Mouse (Mus musculus) spleen, adult 2 months (tissue): ENCODE data around the gene Slc6a20a. TPM values are rescaled to one million over a fixed set of nuclear protein-coding genes. Genes with fewer than 3 reads are reported as not detected.
"Not testable (repeated sequence)": the region's sequence is repeated elsewhere in the genome, so short reads cannot be mapped to it uniquely, and the experiment has no call there.

ENCODE experiments used
- DNase-seq, 2 experiments: peaks; one replicate each; pipeline versions ENCODE4 v3.0.0 to v3.0.0-alpha.2; 2012 to 2021; ENCODE audit warnings: low spot score in 2 of 2, low read depth in 1 of 2
- H3K27ac ChIP-seq: fragments of 200-500 bp; 2 replicates; pipeline ENCODE4 v1.5.1; 2012; ENCODE audit warnings: low read length, inconsistent platforms; ENCODE audit not compliant: insufficient read depth
- H3K27me3 ChIP-seq: fragments of 200-500 bp; 2 replicates; pipeline ENCODE4 v1.6.1; 2012; ENCODE audit warnings: mild to moderate bottlenecking, moderate library complexity, low read length, inconsistent platforms; ENCODE audit not compliant: control insufficient read depth, insufficient read depth
- H3K36me3 ChIP-seq: fragments of 200-500 bp; 2 replicates; pipeline ENCODE4 v1.6.1; 2012; ENCODE audit warnings: mild to moderate bottlenecking, low read length, inconsistent platforms; ENCODE audit not compliant: control insufficient read depth, insufficient read depth
- H3K4me1 ChIP-seq: fragments of 200-500 bp; 2 replicates; pipeline ENCODE4 v1.6.1; 2011; ENCODE audit warnings: inconsistent platforms; ENCODE audit not compliant: control insufficient read depth, insufficient read depth, insufficient read length
- H3K4me3 ChIP-seq: fragments of 200-500 bp; 2 replicates; pipeline ENCODE4 v1.5.1; 2011; ENCODE audit warnings: mild to moderate bottlenecking, inconsistent platforms; ENCODE audit not compliant: insufficient read depth, insufficient read length; ENCODE audit errors: extremely low read depth
- CTCF ChIP-seq: fragments of 200-500 bp; IDR thresholded peaks from 2 replicates; pipeline ENCODE4 v1.5.1; 2011; ENCODE audit warnings: mild to moderate bottlenecking, inconsistent platforms; ENCODE audit not compliant: insufficient read depth, insufficient read length, insufficient replicate concordance; ENCODE audit errors: extremely low read depth
- POLR2A ChIP-seq: fragments of 200-500 bp; IDR thresholded peaks from 2 replicates; pipeline ENCODE4 v1.6.1; 2011; ENCODE audit warnings: low read depth, low read length, inconsistent platforms
- WGBS: fragments of 180-500 bp; shearing (Covaris S2); methylation state at CpG from one replicate; pipeline ENCODE4 v1.1.7; 2018; 5-methylcytosine and 5-hydroxymethylcytosine counted together
- polyA plus RNA-seq: library from polyadenylated mRNA; depleted of rRNA; stranded (reverse); fragments of >200 nt; gene quantifications from 2 replicates; pipeline ENCODE4 v1.2.3, GENCODE M21; 2012

The Slc6a20a gene
- polyA plus RNA-seq, 1 experiment: 5.8 TPM

GRCm38 (mm10) chr9:123701822-123702221 lies 23.1 kb upstream of the Slc6a20a start:
- H3K27ac ChIP-seq: no peak overlapping the region
- no peaks in the 10 kb centered on the region for H3K27me3 ChIP-seq
- no peak for TF ChIP-seq POLR2A
- no peaks in the 10 kb centered on the region for H3K4me1 ChIP-seq
- 81% methylated on average over 5 of the region's 5 CpGs for WGBS
- peaks cover 5% of the 10 kb centered on the region; the same call in 1 of the 2 replicates for H3K36me3 ChIP-seq
- H3K4me3 ChIP-seq: no peak overlapping the region
- DNase-seq: no peak

- no peak for TF ChIP-seq POLR2A
- TF ChIP-seq CTCF: no peak
- Histone ChIP-seq H3K4me1 (no peaks in the 10 kb centered on the region), H3K4me3 (no peak overlapping the region), H3K27me3 (no peaks in the 10 kb centered on the region), H3K27ac (no peak overlapping the region), H3K36me3 (peaks cover 1% of the 10 kb centered on the region; the same call in 1 of the 2 replicates)
- no peak for DNase-seq
- 89% methylated on average over 3 of the region's 3 CpGs for WGBS
Measured at GRCm38 (mm10) chr9:123695634-123696302, 17.1 kb upstream of the Slc6a20a start.

- WGBS: 89% methylated on average over 1 of the region's 1 CpGs
- no peaks in the 10 kb centered on the region for H3K27me3 ChIP-seq
- H3K36me3 ChIP-seq: peaks cover 1% of the 10 kb centered on the region; the same call in 1 of the 2 replicates
- no peak for TF ChIP-seq POLR2A
- TF ChIP-seq CTCF: no peak
- DNase-seq: no peak
- no peak overlapping the region for H3K4me3 ChIP-seq
- no peaks in the 10 kb centered on the region for H3K4me1 ChIP-seq
- H3K27ac ChIP-seq: no peak overlapping the region
Measured at GRCm38 (mm10) chr9:123688227-123688626, 9.5 kb upstream of the Slc6a20a start.

GRCm38 (mm10) chr9:123686206-123686605 lies 7.5 kb upstream of the Slc6a20a start:
- TF ChIP-seq POLR2A (no peak), CTCF (no peak)
- no peaks in the 10 kb centered on the region for H3K4me1 ChIP-seq
- H3K27ac ChIP-seq: no peak overlapping the region
- H3K4me3 ChIP-seq: no peak overlapping the region
- DNase-seq: no peak
- 81% methylated on average over 5 of the region's 5 CpGs for WGBS
- no peaks in the 10 kb centered on the region for H3K27me3 ChIP-seq
- H3K36me3 ChIP-seq: peaks cover under 1% of the 10 kb centered on the region; the same call in 1 of the 2 replicates

- H3K4me3 ChIP-seq: no peak overlapping the region
- no peaks in the 10 kb centered on the region for H3K36me3 ChIP-seq
- TF ChIP-seq CTCF (no peak), POLR2A (no peak)
- no peak overlapping the region for H3K27ac ChIP-seq
- H3K27me3 ChIP-seq: peaks cover 2% of the 10 kb centered on the region; the same call in 1 of the 2 replicates
- WGBS: 16% methylated on average over 3 of the region's 3 CpGs
- no peak for DNase-seq
- peaks cover 3% of the 10 kb centered on the region; the same call in 1 of the 2 replicates for H3K4me1 ChIP-seq
Measured at GRCm38 (mm10) chr9:123683704-123684103, 5.0 kb upstream of the Slc6a20a start.

- Histone ChIP-seq H3K27me3 (peaks cover 12% of the 10 kb centered on the region), H3K36me3 (no peaks in the 10 kb centered on the region)
- WGBS: 56% methylated on average over 2 of the region's 2 CpGs
Measured at GRCm38 (mm10) chr9:123679198-123679597, 513 bp upstream of the Slc6a20a start.

GRCm38 (mm10) chr9:123665645-123666044 lies 13.0 kb downstream of the Slc6a20a start:
- no peaks in the 10 kb centered on the region for H3K36me3 ChIP-seq
- no peaks in the 10 kb centered on the region for H3K4me1 ChIP-seq
- H3K27ac ChIP-seq: no peak overlapping the region
- TF ChIP-seq POLR2A: no peak
- peak; percentile 33; the same call in 1 of the 2 replicates for TF ChIP-seq CTCF
- no peaks in the 10 kb centered on the region for H3K27me3 ChIP-seq
- H3K4me3 ChIP-seq: no peak overlapping the region
- DNase-seq: peak; percentile 21 to 47
- 42% methylated on average over 5 of the region's 5 CpGs for WGBS

More at GRCm38 (mm10) chr9:123679198-123679597, 513 bp upstream of the Slc6a20a start:
- H3K4me1 ChIP-seq: peaks cover 8% of the 10 kb centered on the region; the same call in 1 of the 2 replicates
- H3K4me3 ChIP-seq: no peak overlapping the region
- DNase-seq: no peak
- H3K27ac ChIP-seq: no peak overlapping the region
- TF ChIP-seq CTCF (no peak), POLR2A (no peak)

GRCm38 (mm10) chr9:123659986-123660676 lies 18.6 kb downstream of the Slc6a20a start:
- H3K27ac ChIP-seq, H3K27me3 ChIP-seq, DNase-seq, H3K4me1 ChIP-seq, H3K36me3 ChIP-seq, H3K4me3 ChIP-seq: not testable (repeated sequence)
- WGBS: 92% methylated on average over 18 of the region's 18 CpGs
